Mouse (Mus musculus): ENCODE data around the gene Syn1. TPM values are rescaled to one million over a fixed set of nuclear protein-coding genes. Genes with fewer than 3 reads are reported as not detected.

Syn1 gene
- polyA plus RNA-seq, 1 experiment from 2014 or later, result 0.16 TPM

GRCm38 (mm10) chrX:20923506-20923905 lies 2.7 kb upstream of the Syn1 start:
- no peak for DNase-seq (ENCODE audit: low spot score)
- H3K36me3 ChIP-seq (ENCODE audit: control insufficient read depth, insufficient read depth, low read length), result no peaks in the 10 kb centered on the region
- peaks cover 3% of the 10 kb centered on the region; the same call in 1 of the 2 replicates for H3K27me3 ChIP-seq (ENCODE audit: control insufficient read depth, insufficient read depth, low read length)
- 73% methylated on average over 1 of the region's 1 CpGs for WGBS
- H3K4me1 ChIP-seq (ENCODE audit: control insufficient read depth, insufficient read depth, low read length), result no peaks in the 10 kb centered on the region
- no peak overlapping the region for H3K9ac ChIP-seq (ENCODE audit: low read length)
- ATAC-seq (ENCODE audit: insufficient number of reproducible peaks, low FRiP score, low TSS enrichment, low read depth), result no peak
- no peak overlapping the region for H3K4me3 ChIP-seq (ENCODE audit: low read depth, low read length)
- no peaks in the 10 kb centered on the region for H3K9me3 ChIP-seq (ENCODE audit: control insufficient read depth, low read length)
- H3K4me2 ChIP-seq (ENCODE audit: low read depth, severe bottlenecking), result no peak overlapping the region
- H3K27ac ChIP-seq (replicated peaks; ENCODE audit: low read depth, low read length), result no peak overlapping the region

- no peaks in the 10 kb centered on the region for H3K36me3 ChIP-seq (ENCODE audit: control insufficient read depth, insufficient read depth, low read length)
- WGBS, result 38% methylated on average over 5 of the region's 5 CpGs
- no peak overlapping the region for H3K9ac ChIP-seq (ENCODE audit: low read length)
- no peaks in the 10 kb centered on the region for H3K9me3 ChIP-seq (ENCODE audit: control insufficient read depth, low read length)
- H3K4me1 ChIP-seq (ENCODE audit: control insufficient read depth, insufficient read depth, low read length), result no peaks in the 10 kb centered on the region
- peak overlapping the region; percentile 49; the same call in 1 of the 2 replicates for H3K4me2 ChIP-seq (ENCODE audit: low read depth, severe bottlenecking)
- no peak for ATAC-seq (ENCODE audit: insufficient number of reproducible peaks, low FRiP score, low TSS enrichment, low read depth)
- no peak overlapping the region for H3K4me3 ChIP-seq (ENCODE audit: low read depth, low read length)
- peaks cover 3% of the 10 kb centered on the region; the same call in 1 of the 2 replicates for H3K27me3 ChIP-seq (ENCODE audit: control insufficient read depth, insufficient read depth, low read length)
- no peak overlapping the region for H3K27ac ChIP-seq (replicated peaks; ENCODE audit: low read depth, low read length)
- no peak for DNase-seq (ENCODE audit: low spot score)
Observed at GRCm38 (mm10) chrX:20921366-20921765, 562 bp upstream of the Syn1 start.

- WGBS, result 15% methylated on average over 45 of the region's 49 CpGs
- Histone ChIP-seq H3K4me2 (ENCODE audit: low read depth, severe bottlenecking) (peak overlapping the region; percentile 49), H3K36me3 (ENCODE audit: control insufficient read depth, insufficient read depth, low read length) (no peaks in the 10 kb centered on the region), H3K9me3 (ENCODE audit: control insufficient read depth, low read length) (no peaks in the 10 kb centered on the region), H3K9ac (ENCODE audit: low read length) (no peak overlapping the region), H3K27me3 (ENCODE audit: control insufficient read depth, insufficient read depth, low read length) (peaks cover 3% of the 10 kb centered on the region; the same call in 1 of the 2 replicates), H3K4me3 (ENCODE audit: low read depth, low read length) (peak overlapping the region; percentile 24), H3K4me1 (ENCODE audit: control insufficient read depth, insufficient read depth, low read length) (no peaks in the 10 kb centered on the region), H3K27ac (replicated peaks; ENCODE audit: low read depth, low read length) (no peak overlapping the region)
- ATAC-seq (ENCODE audit: insufficient number of reproducible peaks, low FRiP score, low TSS enrichment, low read depth), result peak; percentile 31; the same call in 1 of the 2 replicates
- no peak for DNase-seq (ENCODE audit: low spot score)
Observed at GRCm38 (mm10) chrX:20920249-20920843, 458 bp downstream of the Syn1 start.

- DNase-seq (ENCODE audit: low spot score) (no peak), ATAC-seq (ENCODE audit: insufficient number of reproducible peaks, low FRiP score, low TSS enrichment, low read depth) (no peak)
- Histone ChIP-seq H3K4me2 (ENCODE audit: low read depth, severe bottlenecking) (no peak overlapping the region), H3K27ac (replicated peaks; ENCODE audit: low read depth, low read length) (no peak overlapping the region), H3K27me3 (ENCODE audit: control insufficient read depth, insufficient read depth, low read length) (peaks cover 3% of the 10 kb centered on the region; the same call in 1 of the 2 replicates), H3K4me1 (ENCODE audit: control insufficient read depth, insufficient read depth, low read length) (no peaks in the 10 kb centered on the region), H3K9ac (ENCODE audit: low read length) (no peak overlapping the region), H3K4me3 (ENCODE audit: low read depth, low read length) (no peak overlapping the region), H3K9me3 (ENCODE audit: control insufficient read depth, low read length) (no peaks in the 10 kb centered on the region), H3K36me3 (ENCODE audit: control insufficient read depth, insufficient read depth, low read length) (no peaks in the 10 kb centered on the region)
Observed at GRCm38 (mm10) chrX:20915075-20915474, 5.7 kb downstream of the Syn1 start.

GRCm38 (mm10) chrX:20913726-20914125 lies 7.1 kb downstream of the Syn1 start:
- Histone ChIP-seq H3K4me2 (ENCODE audit: low read depth, severe bottlenecking) (no peak overlapping the region), H3K27me3 (ENCODE audit: control insufficient read depth, insufficient read depth, low read length) (no peaks in the 10 kb centered on the region), H3K36me3 (ENCODE audit: control insufficient read depth, insufficient read depth, low read length) (no peaks in the 10 kb centered on the region), H3K9ac (ENCODE audit: low read length) (no peak overlapping the region), H3K27ac (replicated peaks; ENCODE audit: low read depth, low read length) (no peak overlapping the region), H3K4me3 (ENCODE audit: low read depth, low read length) (no peak overlapping the region), H3K9me3 (ENCODE audit: control insufficient read depth, low read length) (no peaks in the 10 kb centered on the region), H3K4me1 (ENCODE audit: control insufficient read depth, insufficient read depth, low read length) (no peaks in the 10 kb centered on the region)
- ATAC-seq (ENCODE audit: insufficient number of reproducible peaks, low FRiP score, low TSS enrichment, low read depth) (no peak), DNase-seq (ENCODE audit: low spot score) (no peak)
- 87% methylated on average over 6 of the region's 6 CpGs for WGBS

- H3K27ac ChIP-seq (replicated peaks; ENCODE audit: low read depth, low read length), result no peak overlapping the region
- H3K4me1 ChIP-seq (ENCODE audit: control insufficient read depth, insufficient read depth, low read length), result no peaks in the 10 kb centered on the region
- H3K9me3 ChIP-seq (ENCODE audit: control insufficient read depth, low read length), result no peaks in the 10 kb centered on the region
- ATAC-seq (ENCODE audit: insufficient number of reproducible peaks, low FRiP score, low TSS enrichment, low read depth) (no peak), DNase-seq (ENCODE audit: low spot score) (no peak)
- no peak overlapping the region for H3K4me3 ChIP-seq (ENCODE audit: low read depth, low read length)
- no peaks in the 10 kb centered on the region for H3K27me3 ChIP-seq (ENCODE audit: control insufficient read depth, insufficient read depth, low read length)
- 49% methylated on average over 3 of the region's 3 CpGs for WGBS
- H3K4me2 ChIP-seq (ENCODE audit: low read depth, severe bottlenecking), result no peak overlapping the region
- H3K36me3 ChIP-seq (ENCODE audit: control insufficient read depth, insufficient read depth, low read length), result no peaks in the 10 kb centered on the region
- no peak overlapping the region for H3K9ac ChIP-seq (ENCODE audit: low read length)
Observed at GRCm38 (mm10) chrX:20910074-20910473, 10.7 kb downstream of the Syn1 start.

- H3K4me1 ChIP-seq (ENCODE audit: control insufficient read depth, insufficient read depth, low read length), result no peaks in the 10 kb centered on the region
- no peak overlapping the region for H3K4me2 ChIP-seq (ENCODE audit: low read depth, severe bottlenecking)
- 77% methylated on average over 3 of the region's 3 CpGs for WGBS
- H3K27ac ChIP-seq (replicated peaks; ENCODE audit: low read depth, low read length), result no peak overlapping the region
- H3K36me3 ChIP-seq (ENCODE audit: control insufficient read depth, insufficient read depth, low read length), result no peaks in the 10 kb centered on the region
- DNase-seq (ENCODE audit: low spot score) (no peak), ATAC-seq (ENCODE audit: insufficient number of reproducible peaks, low FRiP score, low TSS enrichment, low read depth) (no peak)
- H3K27me3 ChIP-seq (ENCODE audit: control insufficient read depth, insufficient read depth, low read length), result no peaks in the 10 kb centered on the region
- no peak overlapping the region for H3K4me3 ChIP-seq (ENCODE audit: low read depth, low read length)
- no peak overlapping the region for H3K9ac ChIP-seq (ENCODE audit: low read length)
- no peaks in the 10 kb centered on the region for H3K9me3 ChIP-seq (ENCODE audit: control insufficient read depth, low read length)
Observed at GRCm38 (mm10) chrX:20875241-20875640, 45.6 kb downstream of the Syn1 start.

- no peak overlapping the region for H3K4me2 ChIP-seq (ENCODE audit: low read depth, severe bottlenecking)
- no peaks in the 10 kb centered on the region for H3K36me3 ChIP-seq (ENCODE audit: control insufficient read depth, insufficient read depth, low read length)
- ATAC-seq (ENCODE audit: insufficient number of reproducible peaks, low FRiP score, low TSS enrichment, low read depth), result no peak; the same call in 1 of the 2 replicates
- DNase-seq (ENCODE audit: low spot score), result no peak
- 28% methylated on average over 11 of the region's 11 CpGs for WGBS
- no peaks in the 10 kb centered on the region for H3K9me3 ChIP-seq (ENCODE audit: control insufficient read depth, low read length)
- no peaks in the 10 kb centered on the region for H3K27me3 ChIP-seq (ENCODE audit: control insufficient read depth, insufficient read depth, low read length)
- H3K4me3 ChIP-seq (ENCODE audit: low read depth, low read length), result no peak overlapping the region
- H3K27ac ChIP-seq (replicated peaks; ENCODE audit: low read depth, low read length), result no peak overlapping the region
- no peak overlapping the region for H3K9ac ChIP-seq (ENCODE audit: low read length)
- no peaks in the 10 kb centered on the region for H3K4me1 ChIP-seq (ENCODE audit: control insufficient read depth, insufficient read depth, low read length)
Observed at GRCm38 (mm10) chrX:20872928-20873500, 47.8 kb downstream of the Syn1 start.

Measured in limb, embryonic 11.5 days (tissue).